Mouse (Mus musculus): ENCODE results near the gene Hdac5.
"Not testable (repeated sequence)": the region's sequence is repeated elsewhere in the genome, so short reads cannot be mapped to it uniquely, and the experiment has no call there.

- not testable (repeated sequence) for TF ChIP-seq ZMIZ1 (IDR thresholded peaks at IDR 0.05; ENCODE audit: low read depth, low read length); ELF1 (IDR thresholded peaks at IDR 0.05; ENCODE audit: low read depth, low read length); E2F4 (IDR thresholded peaks at IDR 0.05; ENCODE audit: borderline replicate concordance, low read depth, low read length); MAX (IDR thresholded peaks at IDR 0.05; ENCODE audit: low read length); TCF12 (IDR thresholded peaks at IDR 0.05; ENCODE audit: low read depth, low read length); POLR2A (IDR thresholded peaks at IDR 0.05; ENCODE audit: control insufficient read depth in 1 of 2, insufficient read depth in 1 of 2, low read depth in 1 of 2, low read length in 2 of 2, poor library complexity in 1 of 2); EP300 (IDR thresholded peaks at IDR 0.05; ENCODE audit: low read depth in 1 of 2, low read length in 2 of 2); RCOR1 (IDR thresholded peaks at IDR 0.05; ENCODE audit: low read depth, low read length)
- TF ChIP-seq SMC3 (IDR thresholded peaks at IDR 0.05; ENCODE audit: low read depth, low read length) (peak; percentile 52), CTCF (IDR thresholded peaks at IDR 0.05 in 2 of 3, conservative IDR thresholded peaks at IDR 0.05 in 1 of 3; ENCODE audit: control insufficient read depth in 1 of 3, insufficient read depth in 1 of 3, low read depth in 2 of 3, low read length in 3 of 3, poor library complexity in 1 of 3, severe bottlenecking in 1 of 3) (peak in 2 of 3 experiments; percentile 17 to 52; a peak in 3 of 6 replicates)
Observed at GRCm38 (mm10) chr11:102158024-102158423, 71.9 kb downstream of the Hdac5 start.
